Mouse (Mus musculus): Measurements from ENCODE around the gene Mri1.

DNA sequence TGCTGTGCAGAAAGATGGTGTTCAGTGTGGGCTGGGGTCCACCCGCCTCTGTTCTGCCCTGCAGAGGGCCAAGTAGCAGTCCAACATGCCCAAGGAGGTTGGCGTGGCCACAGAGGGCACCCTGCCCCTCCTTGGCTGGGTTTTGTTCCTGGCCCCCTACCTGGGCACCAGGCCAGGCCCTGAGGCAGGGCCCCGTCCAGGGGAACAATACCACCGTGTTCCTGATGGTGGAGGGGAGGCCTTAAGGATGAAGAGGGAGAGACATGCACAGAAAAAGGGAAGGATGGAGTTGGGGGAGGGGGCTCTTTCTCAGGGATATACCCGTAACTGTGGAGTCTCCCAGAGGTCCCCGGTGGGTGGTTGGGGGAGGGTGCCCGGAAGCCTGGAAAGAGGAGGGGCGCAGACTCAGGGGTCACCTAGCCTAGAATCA lies 57.0 kb downstream of the Mri1 start:
- TF ChIP-seq CTCF (conservative IDR thresholded peaks at IDR 0.05 in 1 of 2, IDR thresholded peaks at IDR 0.05 in 1 of 2; ENCODE audit: low read depth in 2 of 2, low read length in 2 of 2) (no peak), EP300 (IDR thresholded peaks at IDR 0.05; ENCODE audit: low read length) (no peak), POLR2A (IDR thresholded peaks at IDR 0.05; ENCODE audit: low read depth, low read length) (no peak)
